Mouse (Mus musculus) liver, embryonic 14.5 days (tissue): Measurements from ENCODE around the gene Rps7.

Source experiments
- CTCF ChIP-seq: IDR thresholded peaks from 2 replicates; pipeline ENCODE4 v1.5.1; 2016; ENCODE audit warnings: antibody characterized with exemption, low read depth, control low read depth
- EP300 ChIP-seq: IDR thresholded peaks from 2 replicates; pipeline ENCODE4 v1.6.1; 2016; ENCODE audit warnings: antibody characterized with exemption, low read depth

GRCm38 (mm10) chr12:28607546-28608305, 28.0 kb downstream of the Rps7 start:
- no peak for TF ChIP-seq CTCF
- TF ChIP-seq EP300, result no peak
